Mouse (Mus musculus) heart, postnatal 36 days (tissue): ENCODE data around the gene Nsf. TPM values are rescaled to one million over a fixed set of nuclear protein-coding genes. Genes with fewer than 3 reads are reported as not detected.
"Not testable (repeated sequence)": the region's sequence is repeated elsewhere in the genome, so short reads cannot be mapped to it uniquely, and the experiment has no call there.

Experiments
- DNase-seq, 2 experiments: peaks; one replicate each; pipeline ENCODE4 v3.0.0; 2021 to 2022
- intact Hi-C: fragments of 180-260 bp; cut with DNase I; formaldehyde crosslinking; loops from one replicate; pipeline ENCODE4 v1.15.1; 2025
- total RNA-seq, 2 experiments: library from RNA; stranded (reverse); gene quantifications; 2 replicates each; pipeline ENCODE4 v1.2.3; 2021

Nsf gene
- total RNA-seq = 10 to 100 TPM; 26.2 to 27.4 TPM

GRCm38 (mm10) chr11:103953896-103954292 lies at the start of gene Nsf:
Gene Nsf, minus strand, starts transcription at chr11:103954056.
- peak; percentile 81 to 87 for DNase-seq
- intact Hi-C loops = no loop called here

GRCm38 (mm10) chr11:104003397-104003796 lies 49.5 kb upstream of the Nsf start:
- DNase-seq = no peak

GRCm38 (mm10) chr11:104002191-104002590 lies 48.3 kb upstream of the Nsf start:
- intact Hi-C loops = no loop called here
- DNase-seq = no peak

More at GRCm38 (mm10) chr11:104003397-104003796, 49.5 kb upstream of the Nsf start:
- intact Hi-C loops = no loop called here

- intact Hi-C loops = no loop called here
- DNase-seq = no peak
Measured at GRCm38 (mm10) chr11:104001395-104001955, 47.6 kb upstream of the Nsf start.

- DNase-seq = peak; percentile 25 to 39
- intact Hi-C loops = no loop called here
Measured at GRCm38 (mm10) chr11:104000667-104001394, 47.0 kb upstream of the Nsf start.

GRCm38 (mm10) chr11:103998737-103999136 lies 44.9 kb upstream of the Nsf start:
- no peak for DNase-seq
- intact Hi-C loops = no loop called here

- peak; percentile 31 to 62 for DNase-seq
- intact Hi-C loops = no loop called here
Measured at GRCm38 (mm10) chr11:103997385-103997784, 43.5 kb upstream of the Nsf start.

- intact Hi-C loops = no loop called here
- no peak for DNase-seq
Measured at GRCm38 (mm10) chr11:103992638-103993037, 38.8 kb upstream of the Nsf start.

GRCm38 (mm10) chr11:103990049-103990557 lies 36.2 kb upstream of the Nsf start:
- intact Hi-C loops = not testable (repeated sequence)
- DNase-seq = peak in 1 of 2 experiments; percentile 27

GRCm38 (mm10) chr11:103987423-103987822 lies 33.6 kb upstream of the Nsf start:
- DNase-seq = peak; percentile 77
- intact Hi-C loops = loop anchor here (1.0 kb wide), 1 partner anchor 184 kb away; no protein-coding TSS in a partner anchor

- no peak for DNase-seq
Measured at GRCm38 (mm10) chr11:103984067-103984466, 30.2 kb upstream of the Nsf start.

GRCm38 (mm10) chr11:103981826-103982225 lies 28.0 kb upstream of the Nsf start:
- intact Hi-C loops = no loop called here
- DNase-seq = no peak

More at GRCm38 (mm10) chr11:103984067-103984466, 30.2 kb upstream of the Nsf start:
- intact Hi-C loops = no loop called here

GRCm38 (mm10) chr11:103979381-103979780 lies 25.5 kb upstream of the Nsf start:
- no peak for DNase-seq
- intact Hi-C loops = no loop called here

GRCm38 (mm10) chr11:103970876-103971275 lies 17.0 kb upstream of the Nsf start:
- no peak for DNase-seq
- intact Hi-C loops = no loop called here

- DNase-seq = no peak
- intact Hi-C loops = no loop called here
Measured at GRCm38 (mm10) chr11:103969278-103969677, 15.4 kb upstream of the Nsf start.

GRCm38 (mm10) chr11:103967106-103967735 lies 13.4 kb upstream of the Nsf start:
- no peak for DNase-seq
- intact Hi-C loops = no loop called here

GRCm38 (mm10) chr11:103956866-103957265 lies 3.0 kb upstream of the Nsf start:
- DNase-seq = no peak
- intact Hi-C loops = no loop called here

GRCm38 (mm10) chr11:103953032-103953895 lies 592 bp downstream of the Nsf start:
- intact Hi-C loops = no loop called here
- DNase-seq = no peak

GRCm38 (mm10) chr11:103952635-103953031 lies 1.2 kb downstream of the Nsf start:
- no peak for DNase-seq
- intact Hi-C loops = no loop called here

GRCm38 (mm10) chr11:103951106-103951505 lies 2.8 kb downstream of the Nsf start:
- intact Hi-C loops = no loop called here
- no peak for DNase-seq

GRCm38 (mm10) chr11:103948952-103949351 lies 4.9 kb downstream of the Nsf start:
- no peak for DNase-seq
- intact Hi-C loops = no loop called here
